Mouse (Mus musculus) ES-E14 (cell line): ENCODE measurements around the gene Pidd1.

Experiments used
- HCFC1 ChIP-seq: IDR thresholded peaks from 2 replicates; pipeline ENCODE4 v1.6.1; 2012; ENCODE audit warnings: low read length, inconsistent platforms, borderline replicate concordance; ENCODE audit not compliant: insufficient read depth
- MAFK ChIP-seq: IDR thresholded peaks from 2 replicates; pipeline ENCODE4 v1.6.1; 2014; ENCODE audit warnings: mild to moderate bottlenecking, low read depth, low read length, inconsistent platforms; ENCODE audit not compliant: insufficient read depth
- ZC3H11A ChIP-seq: IDR thresholded peaks from 2 replicates; pipeline ENCODE4 v1.6.1; 2012; ENCODE audit warnings: low read depth, mild to moderate bottlenecking, inconsistent platforms, low read length, borderline replicate concordance
- ZNF384 ChIP-seq: IDR thresholded peaks from 2 replicates; pipeline ENCODE4 v1.6.1; 2012; ENCODE audit warnings: low read depth, low read length, inconsistent platforms

DNA sequence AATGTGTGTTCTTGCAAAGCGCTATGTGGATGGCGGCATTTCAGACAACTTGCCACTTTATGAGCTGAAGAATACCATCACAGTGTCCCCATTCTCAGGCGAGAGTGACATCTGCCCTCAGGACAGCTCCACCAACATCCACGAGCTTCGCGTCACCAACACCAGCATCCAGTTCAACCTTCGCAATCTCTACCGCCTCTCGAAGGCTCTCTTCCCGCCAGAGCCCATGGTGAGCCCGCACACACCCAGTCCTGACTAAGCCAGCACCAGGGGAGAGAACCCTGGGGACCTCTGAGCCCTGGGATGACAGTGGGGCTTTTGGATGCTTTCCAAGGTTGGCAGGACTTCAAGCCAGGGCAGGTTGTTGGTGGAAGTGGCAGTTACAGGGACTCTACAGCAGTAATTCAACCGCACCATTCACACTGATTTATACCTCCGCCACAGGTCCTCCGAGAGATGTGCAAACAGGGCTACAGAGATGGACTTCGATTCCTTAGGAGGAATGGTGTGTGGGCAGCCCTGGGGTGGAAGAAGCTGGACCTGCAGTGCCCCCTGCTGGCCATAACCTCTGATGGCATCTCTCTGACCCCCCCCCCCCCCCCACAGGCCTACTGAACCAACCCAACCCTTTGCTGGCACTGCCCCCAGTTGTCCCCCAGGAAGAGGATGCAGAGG is 14.3 kb upstream of the Pidd1 start:
- TF ChIP-seq ZNF384 (no peak), MAFK (no peak), ZC3H11A (no peak), HCFC1 (no peak)
